Comparison of ENCODE assay signal across 9 mouse cellular contexts in the genomic region with DNA sequence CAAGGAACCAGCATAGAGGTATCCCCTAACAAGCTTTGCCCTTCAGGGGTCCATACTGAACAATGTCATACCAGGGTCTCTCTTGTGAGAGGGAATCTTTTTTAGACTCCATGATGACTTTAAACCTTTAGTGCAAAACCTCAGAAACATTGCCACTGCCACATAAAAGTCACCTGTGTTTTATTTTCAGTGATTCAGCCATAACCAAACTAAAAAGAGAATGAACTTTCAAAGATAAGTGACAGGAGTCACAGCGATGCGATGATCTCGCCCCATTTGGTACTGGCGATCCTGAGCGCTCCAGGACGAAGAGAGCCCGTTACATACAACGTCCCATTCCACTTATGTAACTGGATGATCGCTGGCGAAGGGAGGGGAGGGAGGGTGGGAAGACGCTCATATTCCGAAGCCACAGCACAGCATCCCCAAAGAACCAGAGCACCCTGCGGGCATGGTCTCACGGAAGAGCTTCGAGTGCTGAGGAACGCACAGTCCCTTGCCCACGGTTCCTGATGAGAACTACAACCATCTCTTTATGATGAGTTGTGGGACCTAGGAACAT. TPM values are rescaled to one million over a fixed set of nuclear protein-coding genes. Genes with fewer than 3 reads are reported as not detected.
A peak's percentile ranks its signal among the peaks of the same experiment; 100 is the strongest.
DNase-seq lines count a peak whose midpoint lies in the region; ATAC-seq and TF ChIP-seq lines count a peak whose summit lies in the region.
"Had no signal": no experiment of that assay in that cellular context is flagged by ENCODE, and none has a peak within 500 bp of the region (broad histone marks: within the 10 kb centered on the region; RNA-seq: fewer than 3 reads in every experiment).

No protein-coding gene starts in this region.

- no peak for ATAC-seq in hindbrain, postnatal 0 days
- no peak for ATAC-seq in erythroid progenitor cell, adult 5-6 weeks (replicated peaks; ENCODE audit: low FRiP score, poor library complexity, severe bottlenecking)

- TF ChIP-seq EP300 in ES-Bruce4 (IDR thresholded peaks at IDR 0.05; ENCODE audit: insufficient read depth, low read depth, low read length) = no peak

- no peaks in the 10 kb centered on the region for H3K27me3 ChIP-seq in ES-Bruce4 (ENCODE audit: control insufficient read depth, insufficient read depth, low read length, poor library complexity, severe bottlenecking)
- H3K27me3 ChIP-seq in hindbrain, postnatal 0 days (ENCODE audit: insufficient read depth, low read length) = no peaks in the 10 kb centered on the region
- peaks cover 13% of the 10 kb centered on the region for H3K27me3 ChIP-seq in midbrain, embryonic 10.5 days (ENCODE audit: low read depth, poor library complexity, severe bottlenecking)

- no peaks in the 10 kb centered on the region for H3K4me1 ChIP-seq in ES-Bruce4 (ENCODE audit: control insufficient read depth, insufficient read depth, low read length)
- H3K4me1 ChIP-seq in cortical plate, adult 2 months (ENCODE audit: control insufficient read depth, insufficient read depth, low read length) = peaks cover 3% of the 10 kb centered on the region; the same call in 1 of the 2 replicates
- H3K4me1 ChIP-seq in hindbrain, postnatal 0 days (ENCODE audit: insufficient read depth, low read length) = no peaks in the 10 kb centered on the region
- H3K4me1 ChIP-seq in midbrain, embryonic 10.5 days = peaks cover 17% of the 10 kb centered on the region

- WGBS in hindbrain, postnatal 0 days = 33% methylated on average over 17 of the region's 17 CpGs
- 33% methylated on average over 17 of the region's 17 CpGs for WGBS in midbrain, embryonic 10.5 days

- TF ChIP-seq POLR2A in ES-Bruce4 (IDR thresholded peaks at IDR 0.05; ENCODE audit: insufficient read depth, low read length) = no peak
- no peak for TF ChIP-seq POLR2A in cortical plate, adult 2 months (IDR thresholded peaks at IDR 0.05; ENCODE audit: extremely low read depth, insufficient read depth, low read length)

- peak overlapping the region; percentile 92 for H3K4me3 ChIP-seq in ES-Bruce4 (ENCODE audit: low read depth, low read length)
- H3K4me3 ChIP-seq in cortical plate, adult 2 months (ENCODE audit: insufficient read depth, low read length) = peak overlapping the region; percentile 94
- H3K4me3 ChIP-seq in hindbrain, postnatal 0 days (ENCODE audit: low read length) = peak overlapping the region; percentile 57
- H3K4me3 ChIP-seq in midbrain, embryonic 10.5 days = peak overlapping the region; percentile 71

- no peaks in the 10 kb centered on the region for H3K9me3 ChIP-seq in ES-Bruce4 (replicated peaks; ENCODE audit: control insufficient read depth, insufficient read depth, low read length, poor library complexity, severe bottlenecking)
- H3K9me3 ChIP-seq in hindbrain, postnatal 0 days (ENCODE audit: low read length) = no peaks in the 10 kb centered on the region
- no peaks in the 10 kb centered on the region; the same call in 1 of the 2 replicates for H3K9me3 ChIP-seq in midbrain, embryonic 10.5 days (replicated peaks)

- DNase-seq in heart, adult 9 months (ENCODE audit: low spot score in 2 of 2) = peak; percentile 11 to 16
- no peak for DNase-seq in heart, postnatal 4 days
- DNase-seq in hindbrain, postnatal 0 days (ENCODE audit: low spot score) = no peak
- DNase-seq in midbrain, embryonic 10.5 days (ENCODE audit: low spot score) = no peak
- DNase-seq in urinary bladder, adult 18-20 months (ENCODE audit: low spot score in 2 of 2) = no peak

- no peaks in the 10 kb centered on the region for H3K36me3 ChIP-seq in ES-Bruce4 (ENCODE audit: control insufficient read depth, insufficient read depth, low read length, poor library complexity, severe bottlenecking)
- no peaks in the 10 kb centered on the region for H3K36me3 ChIP-seq in hindbrain, postnatal 0 days (ENCODE audit: insufficient read depth, low read length)
- peaks cover 3% of the 10 kb centered on the region for H3K36me3 ChIP-seq in midbrain, embryonic 10.5 days

- peak overlapping the region; percentile 47 for H3K27ac ChIP-seq in ES-Bruce4 (ENCODE audit: insufficient read depth, low read length)
- peak overlapping the region; percentile 97 for H3K27ac ChIP-seq in cortical plate, adult 2 months (ENCODE audit: insufficient read depth, low read length)
- peak overlapping the region; percentile 96; the same call in 1 of the 2 replicates for H3K27ac ChIP-seq in hindbrain, postnatal 0 days
- H3K27ac ChIP-seq in midbrain, embryonic 10.5 days (replicated peaks) = peak overlapping the region; percentile 98

- H3K4me2 ChIP-seq in hindbrain, postnatal 0 days (ENCODE audit: low read depth, low read length) = peak overlapping the region; percentile 58

- peak overlapping the region; percentile 91 for H3K9ac ChIP-seq in ES-Bruce4 (ENCODE audit: low read depth, poor library complexity, severe bottlenecking)
- H3K9ac ChIP-seq in hindbrain, postnatal 0 days (replicated peaks; ENCODE audit: low read length) = peak overlapping the region; percentile 72; the same call in 1 of the 2 replicates

- TF ChIP-seq CTCF in ES-Bruce4 (IDR thresholded peaks at IDR 0.05; ENCODE audit: low read depth, low read length) = no peak
- no peak for TF ChIP-seq CTCF in cortical plate, adult 2 months (IDR thresholded peaks at IDR 0.05; ENCODE audit: extremely low read depth, insufficient read depth, low read length)
- TF ChIP-seq CTCF in hindbrain, postnatal 0 days (IDR thresholded peaks at IDR 0.05; ENCODE audit: low read depth) = no peak

RNA-seq across cellular contexts. Expression of gene Opn1mw, which starts 42.9 kb away (rescaled TPM):
- not detected for total RNA-seq in heart, postnatal 4 days (2021)
- not detected in 2 replicates for polyA plus RNA-seq in ES-Bruce4 (2011; ENCODE audit: insufficient read depth, insufficient read length, low read depth, missing spikeins)
- 0.34 and 0.38 TPM in 2 replicates for polyA plus RNA-seq in cortical plate, adult 2 months (2012; rRNA removed)
- total RNA-seq in hindbrain, postnatal 0 days (2014; rRNA removed) = not detected in 2 replicates
- polyA plus RNA-seq in hindbrain, postnatal 0 days (2015; fragmentation: Nextera tagmentation; extraction: Ambion mirVana) = 0.14 TPM in 1 of 2 replicates, not detected in the other
- polyA plus RNA-seq in midbrain, embryonic 10.5 days (2016; fragmentation: Nextera tagmentation; extraction: Ambion mirVana) = not detected in 2 replicates
- total RNA-seq in erythroid progenitor cell, adult 5-6 weeks (2015; ENCODE audit: low replicate concordance) = not detected in 2 replicates
- total RNA-seq in erythroid progenitor cell, adult 5-6 weeks (2017; ENCODE audit: low replicate concordance) = not detected in 2 replicates
- polyA plus RNA-seq: brain, embryonic 14.5 days had no signal

RNA-seq across cellular contexts. Expression of gene Mecp2, which starts 50.8 kb away (rescaled TPM):
- total RNA-seq in heart, postnatal 4 days (2021) = 10 to 100 TPM; 37.6 to 39.6 TPM
- 21.5 and 22.7 TPM in 2 replicates for polyA plus RNA-seq in ES-Bruce4 (2011; ENCODE audit: insufficient read depth, insufficient read length, low read depth, missing spikeins)
- polyA plus RNA-seq in cortical plate, adult 2 months (2012; rRNA removed) = 28.6 and 29.4 TPM in 2 replicates
- 48.9 and 62.0 TPM in 2 replicates for total RNA-seq in hindbrain, postnatal 0 days (2014; rRNA removed)
- polyA plus RNA-seq in hindbrain, postnatal 0 days (2015; fragmentation: Nextera tagmentation; extraction: Ambion mirVana) = 12.2 and 12.5 TPM in 2 replicates
- 15.7 and 16.0 TPM in 2 replicates for polyA plus RNA-seq in midbrain, embryonic 10.5 days (2016; fragmentation: Nextera tagmentation; extraction: Ambion mirVana)
- total RNA-seq in erythroid progenitor cell, adult 5-6 weeks (2015; ENCODE audit: low replicate concordance) = 26.3 and 37.3 TPM in 2 replicates
- total RNA-seq in erythroid progenitor cell, adult 5-6 weeks (2017; ENCODE audit: low replicate concordance) = 24.9 and 28.2 TPM in 2 replicates

Comparison
In these comparisons a context has a peak if more than half of its experiments do, and no peak if none do; other contexts are left out.
1. DNase-seq: peak in heart, adult 9 months (2 of 2); none in heart, postnatal 4 days (single experiment), hindbrain, postnatal 0 days (single experiment), midbrain, embryonic 10.5 days (single experiment) and urinary bladder, adult 18-20 months (0 of 2).
2. H3K27ac ChIP-seq: peak in every context shown above with its lines; median percentile 98 in midbrain, embryonic 10.5 days; 97 in cortical plate, adult 2 months; 96 in hindbrain, postnatal 0 days; 47 in ES-Bruce4.
3. Peak in every context shown above with its lines, with median percentiles within 50 percentile points of each other: H3K4me3 ChIP-seq.